Mouse (Mus musculus) heart, postnatal 4 days (tissue): ENCODE data around the gene Ssbp3. TPM values are rescaled to one million over a fixed set of nuclear protein-coding genes. Genes with fewer than 3 reads are reported as not detected.

Experiments used
- DNase-seq: peaks from one replicate; pipeline ENCODE4 v3.0.0; 2021
- total RNA-seq, 2 experiments: library from RNA; stranded (reverse); gene quantifications; 2 replicates each; pipeline ENCODE4 v1.2.3; 2021

Gene Ssbp3
- total RNA-seq = 10 to 100 TPM; 55.3 to 58.7 TPM

DNA sequence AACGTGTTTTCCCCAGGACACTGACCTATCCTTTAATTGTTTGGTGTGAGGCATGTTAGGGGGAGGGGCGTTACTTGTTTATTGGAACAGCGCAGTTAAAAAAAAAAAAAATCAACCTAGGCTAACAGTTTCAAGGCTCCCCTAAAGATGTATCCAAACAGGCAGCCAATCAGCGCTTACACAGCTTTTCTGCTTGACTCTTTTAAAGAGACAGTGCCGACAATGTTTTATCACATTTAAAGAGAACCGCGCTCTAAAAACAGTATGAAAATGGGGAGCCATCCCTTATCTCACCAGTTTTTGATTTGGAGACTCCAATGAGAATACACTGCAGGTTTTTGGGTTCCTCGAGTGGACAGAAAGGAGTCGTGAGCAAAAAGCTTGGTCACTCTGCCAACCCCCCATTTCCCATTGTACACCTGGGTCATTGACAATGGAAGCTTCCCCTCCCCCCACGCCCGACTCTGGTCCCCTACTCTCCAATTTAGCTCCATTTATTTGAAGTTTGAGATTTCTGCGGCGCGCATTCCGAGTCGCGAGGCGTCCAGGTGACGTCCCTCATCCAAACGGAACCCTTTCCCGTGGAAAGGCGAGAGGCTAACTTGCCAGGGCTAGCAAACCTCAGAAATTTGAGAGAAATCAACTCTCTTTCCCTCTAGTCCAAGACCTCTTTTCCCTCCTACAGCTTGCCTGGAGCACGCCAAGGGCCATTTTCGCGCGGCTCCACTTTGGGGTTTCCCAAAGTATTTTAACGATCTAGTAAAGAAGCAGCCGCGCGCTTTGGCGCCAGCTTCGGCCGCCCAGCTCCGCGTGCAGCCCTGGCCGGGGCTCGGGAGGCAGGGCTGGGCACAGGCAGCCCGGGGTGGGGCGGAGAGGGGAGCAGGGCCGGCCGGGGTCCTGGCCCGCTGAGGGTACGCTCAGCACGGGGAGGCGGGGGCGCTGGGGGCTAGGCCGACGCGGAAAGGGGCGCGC lies at the start of gene Ssbp3:
Gene Ssbp3 (plus strand): TSS at position 501 of the 972 bp plus-strand sequence.
- peak; percentile 74 for DNase-seq

DNA sequence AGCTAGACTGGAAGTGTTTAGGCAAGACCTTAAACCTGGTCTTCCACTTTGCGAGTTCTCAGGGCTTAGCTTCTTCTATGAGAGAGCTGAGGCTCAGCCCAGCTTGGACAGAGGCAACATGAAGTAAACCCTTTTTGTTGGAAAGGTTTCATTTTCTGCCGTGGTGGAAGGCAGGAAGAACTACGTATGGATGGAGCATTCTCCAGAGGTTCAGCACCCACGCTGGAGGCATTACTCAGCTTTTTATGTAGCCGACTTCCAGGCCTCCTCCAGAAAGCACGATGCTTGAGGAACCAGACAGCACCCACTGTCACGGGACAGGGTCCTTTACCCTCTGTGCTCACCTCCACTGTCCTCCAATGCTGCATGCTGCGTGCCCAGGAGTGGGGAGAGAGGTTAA lies 48.6 kb upstream of the Ssbp3 start:
- DNase-seq = no peak

DNA sequence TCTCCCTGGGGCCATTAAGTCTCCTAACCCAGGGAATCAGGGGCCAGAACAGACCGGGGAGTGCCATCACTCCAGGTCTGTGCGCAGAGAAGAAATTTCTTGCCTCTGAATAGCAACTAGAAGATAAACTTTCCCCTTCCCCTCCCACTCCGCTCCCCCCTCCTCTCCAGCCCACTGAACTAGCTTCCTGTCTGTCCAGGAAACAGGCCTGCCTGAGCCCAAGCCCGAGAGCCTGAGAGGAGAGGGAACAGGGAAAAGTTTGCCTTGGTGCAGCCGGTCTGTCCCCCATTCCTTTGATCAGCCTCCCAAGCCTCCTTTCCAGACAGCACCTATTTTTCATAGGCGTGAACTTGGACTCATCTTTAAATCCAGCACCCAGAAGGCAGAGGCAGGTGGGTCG lies 48.2 kb upstream of the Ssbp3 start:
- DNase-seq = peak; percentile 59

DNA sequence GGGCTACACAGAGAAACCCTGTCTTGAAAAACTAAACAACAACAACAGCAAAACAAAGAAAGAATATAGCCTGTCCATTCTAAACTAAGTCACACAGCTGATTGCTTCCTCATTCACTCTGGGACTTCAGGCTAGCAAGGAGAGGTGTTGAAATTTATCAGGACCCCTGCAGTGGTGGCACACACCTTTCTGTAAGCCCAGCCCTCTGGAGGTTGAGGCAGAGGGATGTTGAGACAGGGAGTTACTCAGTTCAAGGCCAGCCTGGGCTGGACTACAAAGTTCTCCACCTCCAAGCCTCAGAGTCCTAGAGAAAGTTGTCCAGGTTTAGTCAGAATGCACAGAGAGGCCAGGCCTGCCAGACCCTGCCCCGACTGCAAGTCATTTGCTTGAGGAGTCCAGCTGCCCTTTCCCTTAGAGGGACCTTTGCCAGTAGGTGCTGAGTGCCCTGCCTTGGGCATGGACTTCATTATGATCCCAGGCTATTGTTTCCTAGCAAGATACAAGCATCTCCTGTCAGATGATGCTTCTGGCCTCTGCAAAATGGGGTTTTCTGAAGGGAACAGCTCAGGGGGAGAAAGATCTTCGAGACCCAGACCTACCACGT lies 47.6 kb upstream of the Ssbp3 start:
- no peak for DNase-seq

DNA sequence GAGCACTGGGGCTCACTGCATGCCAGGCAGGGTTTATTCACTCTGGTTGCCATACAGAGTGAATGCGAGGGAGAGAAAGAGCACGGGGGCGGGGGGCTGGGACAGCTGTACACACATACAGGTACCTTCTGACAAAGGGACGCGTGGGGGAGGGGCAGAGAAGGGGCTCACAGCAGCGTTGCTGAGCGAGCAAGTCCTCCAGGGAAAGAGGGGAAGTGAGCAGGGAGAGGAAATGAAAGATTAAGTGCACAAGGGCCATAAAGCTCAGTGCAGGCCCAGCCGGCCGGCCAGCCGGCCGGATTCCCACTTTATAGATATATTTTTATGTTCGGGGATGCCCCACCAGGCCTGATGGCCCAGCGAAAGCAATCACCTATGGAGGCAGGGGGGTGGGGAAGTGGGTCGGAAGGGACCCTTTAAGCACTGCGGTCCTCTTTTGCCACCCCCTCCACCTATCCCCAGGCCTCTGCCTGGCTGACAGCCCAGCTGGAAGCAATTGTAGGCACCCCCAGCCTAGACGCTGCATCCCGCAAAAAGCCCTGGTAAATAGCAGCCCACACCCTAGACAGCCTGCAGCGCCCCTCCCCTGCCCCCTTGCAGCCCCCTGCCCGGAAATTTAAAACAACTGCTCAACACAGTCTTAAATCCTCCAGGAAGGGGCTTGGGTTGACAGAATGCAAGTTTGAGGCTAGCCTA lies 44.9 kb upstream of the Ssbp3 start:
- DNase-seq = no peak

DNA sequence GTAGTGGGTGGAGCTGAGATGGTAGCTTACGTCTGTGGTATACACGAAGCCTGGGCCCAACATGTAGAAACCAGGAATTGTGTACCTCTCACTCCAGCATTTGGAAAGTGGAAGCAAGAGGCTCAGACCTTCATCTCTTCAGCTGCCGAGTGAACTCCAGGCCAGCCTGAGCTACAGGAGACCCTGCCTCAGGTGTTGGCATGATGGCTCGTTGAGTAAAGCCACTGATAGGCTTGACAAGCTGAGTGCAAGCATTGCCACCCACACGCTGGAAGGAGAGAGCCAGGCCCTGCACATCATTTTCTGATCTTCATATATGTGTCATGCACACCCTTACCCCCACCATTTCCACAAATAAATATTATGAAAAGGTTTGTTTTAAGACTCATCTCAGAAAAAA lies 44.1 kb upstream of the Ssbp3 start:
- no peak for DNase-seq

DNA sequence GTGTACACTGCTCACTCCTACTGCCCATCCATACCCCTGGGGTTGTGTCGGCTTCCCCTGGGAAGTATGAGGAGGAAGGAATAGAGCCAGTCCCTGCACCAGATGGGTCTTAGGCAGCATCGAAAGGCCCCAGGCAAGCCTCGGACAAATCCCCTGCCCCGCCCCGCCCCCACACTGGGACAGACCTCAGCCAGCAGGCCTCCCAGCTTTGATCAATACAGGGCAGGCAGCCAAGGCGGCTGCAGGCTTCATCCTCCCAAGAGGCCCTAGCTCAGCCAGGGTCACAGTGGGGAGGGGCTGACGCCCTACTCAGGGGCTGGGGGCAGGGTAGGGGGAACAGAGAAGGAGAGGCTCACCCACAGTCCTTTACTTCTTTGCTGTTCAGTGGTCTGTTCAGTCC lies 43.7 kb upstream of the Ssbp3 start:
- DNase-seq = peak; percentile 72

DNA sequence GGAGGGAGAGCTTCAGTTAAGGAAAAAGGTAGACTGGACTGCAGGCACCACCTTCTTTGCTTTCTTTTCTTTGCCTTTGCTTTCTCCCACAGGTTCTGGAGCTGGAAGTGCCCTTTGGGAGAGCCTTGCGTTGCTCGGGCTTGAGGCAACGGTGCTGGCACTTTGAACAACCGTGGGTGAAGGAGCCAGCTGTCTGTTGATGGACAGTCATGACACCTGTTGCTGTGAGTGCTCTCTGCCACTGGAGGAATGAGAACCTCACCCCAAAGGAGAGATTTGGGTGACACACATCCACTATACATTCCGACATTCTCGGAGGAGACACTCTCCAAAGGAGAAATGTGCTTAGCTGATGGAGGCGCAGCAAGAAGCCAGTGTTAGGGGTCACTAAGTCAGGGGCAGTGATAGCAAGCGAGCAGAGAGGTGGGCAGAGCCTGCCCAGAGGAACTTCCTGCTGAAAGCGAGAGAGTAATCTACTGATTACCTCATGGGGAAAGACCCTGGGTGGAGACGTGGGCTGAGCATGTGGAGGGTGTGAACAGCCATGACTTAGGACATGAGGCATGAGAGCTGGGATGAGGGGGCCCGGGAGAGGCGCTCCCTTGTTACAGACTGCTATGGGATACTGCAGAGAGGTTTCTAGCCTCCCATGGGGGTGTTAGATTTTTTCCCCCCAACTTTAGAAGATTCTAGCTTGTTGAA lies 41.6 kb upstream of the Ssbp3 start:
- DNase-seq = peak; percentile 42

GRCm38 (mm10) chr4:106869539-106869951 lies 41.0 kb upstream of the Ssbp3 start:
- no peak for DNase-seq

GRCm38 (mm10) chr4:106870556-106870955 lies 39.9 kb upstream of the Ssbp3 start:
- DNase-seq = no peak

- no peak for DNase-seq
These were observed 36.0 kb upstream of the Ssbp3 start for GRCm38 (mm10) chr4:106874501-106874900.

DNA sequence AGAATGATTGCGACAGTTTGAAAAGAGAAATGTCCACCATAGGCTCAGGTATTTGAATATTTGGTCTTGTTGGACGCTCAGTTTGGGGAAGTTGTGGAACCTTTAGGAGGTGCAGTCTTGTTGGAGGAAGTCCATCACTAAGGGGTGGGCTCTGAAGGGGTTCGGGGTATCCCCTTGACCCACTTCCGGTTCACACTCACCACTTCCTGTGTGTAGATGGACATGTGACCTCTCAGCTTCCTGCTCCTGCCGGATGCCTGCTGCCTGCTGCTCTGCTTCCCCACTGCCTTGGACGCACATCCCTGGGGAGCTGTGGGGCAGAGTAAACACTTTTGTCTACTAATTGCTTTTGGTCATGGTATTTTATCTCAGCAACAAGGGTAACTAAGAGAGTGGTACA lies 29.4 kb upstream of the Ssbp3 start:
- no peak for DNase-seq

DNA sequence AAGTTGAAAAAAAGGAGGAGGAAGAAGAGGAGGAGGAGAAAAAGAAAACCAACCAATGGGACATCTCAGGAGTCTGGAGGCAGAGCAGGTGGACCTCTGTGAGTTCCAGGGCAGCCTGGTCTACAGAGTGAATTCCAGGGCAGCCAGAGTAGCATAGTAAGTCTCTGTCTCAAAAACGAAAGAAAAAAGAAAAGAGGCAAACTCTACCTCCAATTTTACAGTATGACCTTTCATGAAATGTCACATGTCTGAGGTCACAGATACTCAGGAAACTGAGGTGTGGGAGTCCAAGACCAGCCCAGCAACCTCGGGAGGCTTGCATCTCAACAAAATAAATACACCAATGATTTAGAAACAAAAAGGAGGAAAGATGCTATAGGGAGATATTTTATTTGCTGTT lies 27.4 kb upstream of the Ssbp3 start:
- no peak for DNase-seq

DNA sequence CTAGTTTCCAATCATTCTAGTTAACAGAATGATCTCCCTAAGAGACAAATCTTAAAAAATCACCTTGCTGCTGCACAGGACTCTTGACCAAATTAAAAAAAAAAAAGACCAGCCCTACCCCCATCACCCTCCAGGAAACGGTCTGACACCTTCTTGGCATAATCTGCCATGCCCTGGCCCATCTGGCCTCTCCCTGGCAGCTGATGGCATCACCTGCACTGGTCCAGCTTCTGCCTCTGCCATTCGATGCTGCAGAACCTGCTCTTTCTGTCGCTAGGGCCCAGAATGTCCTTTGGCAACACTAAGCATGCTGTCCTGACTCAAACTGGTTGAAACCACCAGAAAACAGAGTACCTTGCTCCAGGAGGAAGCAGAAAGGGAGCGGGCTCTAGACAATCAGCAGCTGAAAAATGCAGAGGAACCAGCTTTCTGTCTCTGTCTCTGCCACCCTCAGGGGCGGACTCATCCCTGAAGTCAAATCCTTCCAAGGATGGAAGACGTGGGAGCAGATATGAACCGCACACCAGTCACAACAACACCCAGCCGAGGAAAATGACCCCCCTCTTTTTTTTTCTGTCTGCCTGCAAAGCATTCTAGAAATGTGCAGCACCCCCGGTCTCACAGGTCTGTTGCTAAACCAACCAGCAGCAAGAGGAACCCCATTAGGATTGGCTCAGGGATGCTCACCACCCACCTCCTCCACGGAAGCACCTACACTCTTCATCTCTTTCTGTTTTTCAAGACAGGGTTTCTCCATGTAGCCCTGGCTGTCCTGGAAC lies 24.0 kb upstream of the Ssbp3 start:
- no peak for DNase-seq

DNA sequence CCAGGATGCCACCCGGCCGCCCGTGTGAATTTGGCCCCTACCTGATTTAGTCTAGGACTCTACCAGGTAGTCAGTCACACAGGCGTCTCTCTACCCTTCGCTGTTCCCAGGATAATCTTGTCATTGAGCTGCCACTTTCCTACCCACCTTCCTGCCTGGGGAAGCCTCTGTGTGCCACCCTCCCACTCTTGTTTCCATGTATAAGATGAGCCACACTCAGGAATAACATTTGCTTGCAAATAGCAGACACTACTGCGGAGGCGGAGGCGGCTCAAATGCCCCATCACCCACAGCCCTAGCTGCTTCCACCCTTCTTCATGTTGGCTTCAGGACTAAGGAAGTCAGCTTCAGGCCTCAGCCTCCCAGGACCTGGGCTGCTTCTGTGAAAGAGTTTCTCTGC lies 14.4 kb upstream of the Ssbp3 start:
- DNase-seq = no peak

DNA sequence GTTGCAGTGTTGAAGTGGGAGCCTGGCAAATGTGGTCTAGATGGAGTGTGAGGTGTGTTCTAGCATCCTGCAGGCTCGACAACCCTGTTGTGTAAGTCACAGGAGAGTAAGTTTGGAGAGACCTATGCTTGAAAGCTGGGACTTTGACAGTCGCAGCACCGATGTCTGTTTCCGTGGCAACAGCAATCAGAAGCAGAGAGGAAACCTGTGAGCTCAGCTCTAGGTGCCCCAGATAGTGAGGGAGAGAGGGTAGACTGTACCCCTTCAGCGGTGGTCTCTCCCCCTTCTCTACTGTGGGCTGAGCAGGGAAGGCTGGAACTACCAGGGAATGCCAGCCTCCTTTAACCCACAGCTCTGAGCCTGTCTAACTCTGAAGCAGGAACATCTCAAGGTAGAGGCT lies 11.6 kb upstream of the Ssbp3 start:
- no peak for DNase-seq

GRCm38 (mm10) chr4:106899471-106899870 lies 11.0 kb upstream of the Ssbp3 start:
- DNase-seq = no peak

DNA sequence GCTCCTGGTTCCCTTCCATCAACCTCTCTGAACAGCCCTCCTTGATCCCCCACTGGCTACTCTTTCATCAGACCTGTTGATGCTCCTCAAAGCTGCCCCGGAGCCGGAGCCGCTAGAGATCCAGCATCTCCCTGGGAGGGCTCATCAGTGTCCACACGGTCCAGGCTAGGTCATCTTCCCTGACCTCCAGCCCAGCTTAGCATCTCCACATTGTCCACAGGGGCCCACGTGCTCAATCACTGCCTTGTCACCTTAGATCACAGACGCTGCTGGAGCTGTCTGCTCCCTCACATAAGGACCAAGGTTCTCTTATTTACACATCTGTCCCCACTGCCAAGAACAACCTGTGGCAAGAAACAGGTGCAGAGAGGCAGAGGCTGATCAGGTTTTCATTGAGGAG lies 9.8 kb upstream of the Ssbp3 start:
- DNase-seq = no peak

- DNase-seq = no peak
These were observed 8.9 kb upstream of the Ssbp3 start for GRCm38 (mm10) chr4:106901610-106902009.

GRCm38 (mm10) chr4:106902157-106902556 lies 8.3 kb upstream of the Ssbp3 start:
- DNase-seq = no peak

DNA sequence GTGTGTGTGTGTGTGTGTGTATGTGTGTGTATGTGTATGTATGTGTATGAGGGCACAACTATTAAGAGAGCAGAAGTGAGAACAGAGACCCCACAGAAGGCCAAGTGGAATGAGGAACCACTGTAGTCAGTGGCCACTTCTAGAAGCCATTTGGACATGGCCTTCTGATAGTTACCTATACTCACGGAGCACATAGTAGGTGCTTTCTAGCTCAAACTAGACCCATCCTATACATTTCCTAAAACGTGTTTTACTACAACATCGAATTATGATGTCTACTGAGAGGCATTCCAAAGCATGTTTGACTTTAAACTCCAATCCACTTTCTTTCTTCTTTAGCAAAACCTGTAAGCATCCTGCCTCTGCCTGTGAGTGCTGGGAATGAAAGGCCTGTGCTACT lies 4.6 kb upstream of the Ssbp3 start:
- no peak for DNase-seq
